Mouse (Mus musculus): ENCODE measurements at regions not wholly inside any gene's neighbourhood (a gene's known extent, or its start where the extent isn't known, plus 50 kb on each side); places are given as distances from the start of the nearest gene placed in this dataset.

GRCm38 (mm10) chr13:83143316-83143715, 360.5 kb upstream of the Mef2c start:
- H3K4me2 ChIP-seq (ENCODE audit: low read length) = no peak overlapping the region
- H3K9me3 ChIP-seq (replicated peaks; ENCODE audit: low read length) = no peaks in the 10 kb centered on the region
- TF ChIP-seq CTCF (IDR thresholded peaks at IDR 0.05; ENCODE audit: low read depth) = no peak
- no peak overlapping the region for H3K27ac ChIP-seq
- no peak overlapping the region for H3K9ac ChIP-seq (ENCODE audit: low read depth, low read length)
- ATAC-seq (replicated peaks; ENCODE audit: low FRiP score, low read depth) = no peak
- no peaks in the 10 kb centered on the region for H3K27me3 ChIP-seq (ENCODE audit: insufficient read depth, low read length)
- no peak overlapping the region for H3K4me3 ChIP-seq (replicated peaks; ENCODE audit: low read depth, low read length)
- 50% methylated on average over 3 of the region's 3 CpGs for WGBS
- no peaks in the 10 kb centered on the region for H3K4me1 ChIP-seq (replicated peaks; ENCODE audit: insufficient read depth, low read length)
- no peaks in the 10 kb centered on the region for H3K36me3 ChIP-seq (ENCODE audit: insufficient read depth, low read length)
- DNase-seq (ENCODE audit: low spot score) = no peak

GRCm38 (mm10) chr13:83154626-83155124, 349.2 kb upstream of the Mef2c start:
- H3K4me3 ChIP-seq (replicated peaks; ENCODE audit: low read depth, low read length) = no peak overlapping the region
- ATAC-seq (replicated peaks; ENCODE audit: low FRiP score, low read depth) = no peak

GRCm38 (mm10) chr13:83159969-83160368, 343.9 kb upstream of the Mef2c start:
- Histone ChIP-seq H3K9me3 (replicated peaks; ENCODE audit: low read length) (no peaks in the 10 kb centered on the region), H3K9ac (ENCODE audit: low read depth, low read length) (no peak overlapping the region), H3K4me3 (replicated peaks; ENCODE audit: low read depth, low read length) (no peak overlapping the region), H3K36me3 (ENCODE audit: insufficient read depth, low read length) (no peaks in the 10 kb centered on the region), H3K27ac (no peak overlapping the region), H3K27me3 (ENCODE audit: insufficient read depth, low read length) (no peaks in the 10 kb centered on the region), H3K4me1 (replicated peaks; ENCODE audit: insufficient read depth, low read length) (no peaks in the 10 kb centered on the region), H3K4me2 (ENCODE audit: low read length) (no peak overlapping the region)
- no peak for TF ChIP-seq CTCF (IDR thresholded peaks at IDR 0.05; ENCODE audit: low read depth)
- DNase-seq (ENCODE audit: low spot score) (no peak), ATAC-seq (replicated peaks; ENCODE audit: low FRiP score, low read depth) (no peak)
- WGBS = 55% methylated on average over 2 of the region's 2 CpGs

More at GRCm38 (mm10) chr13:83154626-83155124, 349.2 kb upstream of the Mef2c start:
- Histone ChIP-seq H3K9me3 (replicated peaks; ENCODE audit: low read length) (no peaks in the 10 kb centered on the region), H3K4me1 (replicated peaks; ENCODE audit: insufficient read depth, low read length) (no peaks in the 10 kb centered on the region), H3K36me3 (ENCODE audit: insufficient read depth, low read length) (no peaks in the 10 kb centered on the region), H3K9ac (ENCODE audit: low read depth, low read length) (no peak overlapping the region), H3K27ac (no peak overlapping the region), H3K27me3 (ENCODE audit: insufficient read depth, low read length) (no peaks in the 10 kb centered on the region), H3K4me2 (ENCODE audit: low read length) (no peak overlapping the region)
- DNase-seq (ENCODE audit: low spot score) = no peak
- no peak for TF ChIP-seq CTCF (IDR thresholded peaks at IDR 0.05; ENCODE audit: low read depth)
- WGBS = 79% methylated on average over 1 of the region's 1 CpGs

GRCm38 (mm10) chr13:83162761-83163160, 341.1 kb upstream of the Mef2c start:
- ATAC-seq (replicated peaks; ENCODE audit: low FRiP score, low read depth) = no peak

GRCm38 (mm10) chr13:83175086-83175485, 328.7 kb upstream of the Mef2c start:
- H3K4me2 ChIP-seq (ENCODE audit: low read length) = no peak overlapping the region
- no peak overlapping the region for H3K27ac ChIP-seq
- H3K9me3 ChIP-seq (replicated peaks; ENCODE audit: low read length) = no peaks in the 10 kb centered on the region
- H3K27me3 ChIP-seq (ENCODE audit: insufficient read depth, low read length) = no peaks in the 10 kb centered on the region
- DNase-seq (ENCODE audit: low spot score) = no peak
- no peaks in the 10 kb centered on the region for H3K36me3 ChIP-seq (ENCODE audit: insufficient read depth, low read length)
- WGBS = 78% methylated on average over 2 of the region's 2 CpGs
- TF ChIP-seq CTCF (IDR thresholded peaks at IDR 0.05; ENCODE audit: low read depth) = no peak
- no peak for ATAC-seq (replicated peaks; ENCODE audit: low FRiP score, low read depth)
- H3K4me1 ChIP-seq (replicated peaks; ENCODE audit: insufficient read depth, low read length) = no peaks in the 10 kb centered on the region
- no peak overlapping the region for H3K4me3 ChIP-seq (replicated peaks; ENCODE audit: low read depth, low read length)
- H3K9ac ChIP-seq (ENCODE audit: low read depth, low read length) = no peak overlapping the region

More at GRCm38 (mm10) chr13:83162761-83163160, 341.1 kb upstream of the Mef2c start:
- no peak for TF ChIP-seq CTCF (IDR thresholded peaks at IDR 0.05; ENCODE audit: low read depth)
- Histone ChIP-seq H3K27me3 (ENCODE audit: insufficient read depth, low read length) (no peaks in the 10 kb centered on the region), H3K4me1 (replicated peaks; ENCODE audit: insufficient read depth, low read length) (no peaks in the 10 kb centered on the region), H3K27ac (no peak overlapping the region), H3K36me3 (ENCODE audit: insufficient read depth, low read length) (no peaks in the 10 kb centered on the region), H3K4me3 (replicated peaks; ENCODE audit: low read depth, low read length) (no peak overlapping the region), H3K4me2 (ENCODE audit: low read length) (no peak overlapping the region), H3K9me3 (replicated peaks; ENCODE audit: low read length) (no peaks in the 10 kb centered on the region), H3K9ac (ENCODE audit: low read depth, low read length) (no peak overlapping the region)
- WGBS = 80% methylated on average over 4 of the region's 4 CpGs
- no peak for DNase-seq (ENCODE audit: low spot score)

GRCm38 (mm10) chr13:83201931-83202671, 301.7 kb upstream of the Mef2c start:
- Histone ChIP-seq H3K9me3 (replicated peaks; ENCODE audit: low read length) (no peaks in the 10 kb centered on the region), H3K4me1 (replicated peaks; ENCODE audit: insufficient read depth, low read length) (no peaks in the 10 kb centered on the region), H3K4me2 (ENCODE audit: low read length) (no peak overlapping the region), H3K27me3 (ENCODE audit: insufficient read depth, low read length) (no peaks in the 10 kb centered on the region), H3K4me3 (replicated peaks; ENCODE audit: low read depth, low read length) (no peak overlapping the region), H3K27ac (no peak overlapping the region), H3K36me3 (ENCODE audit: insufficient read depth, low read length) (no peaks in the 10 kb centered on the region), H3K9ac (ENCODE audit: low read depth, low read length) (no peak overlapping the region)
- ATAC-seq (replicated peaks; ENCODE audit: low FRiP score, low read depth) = no peak
- TF ChIP-seq CTCF (IDR thresholded peaks at IDR 0.05; ENCODE audit: low read depth) = no peak
- peak; percentile 6 for DNase-seq (ENCODE audit: low spot score)
- 70% methylated on average over 3 of the region's 3 CpGs for WGBS

All from kidney, postnatal 0 days (tissue).